ENCODE assay signal across 12 mouse cellular contexts in the genomic region with DNA sequence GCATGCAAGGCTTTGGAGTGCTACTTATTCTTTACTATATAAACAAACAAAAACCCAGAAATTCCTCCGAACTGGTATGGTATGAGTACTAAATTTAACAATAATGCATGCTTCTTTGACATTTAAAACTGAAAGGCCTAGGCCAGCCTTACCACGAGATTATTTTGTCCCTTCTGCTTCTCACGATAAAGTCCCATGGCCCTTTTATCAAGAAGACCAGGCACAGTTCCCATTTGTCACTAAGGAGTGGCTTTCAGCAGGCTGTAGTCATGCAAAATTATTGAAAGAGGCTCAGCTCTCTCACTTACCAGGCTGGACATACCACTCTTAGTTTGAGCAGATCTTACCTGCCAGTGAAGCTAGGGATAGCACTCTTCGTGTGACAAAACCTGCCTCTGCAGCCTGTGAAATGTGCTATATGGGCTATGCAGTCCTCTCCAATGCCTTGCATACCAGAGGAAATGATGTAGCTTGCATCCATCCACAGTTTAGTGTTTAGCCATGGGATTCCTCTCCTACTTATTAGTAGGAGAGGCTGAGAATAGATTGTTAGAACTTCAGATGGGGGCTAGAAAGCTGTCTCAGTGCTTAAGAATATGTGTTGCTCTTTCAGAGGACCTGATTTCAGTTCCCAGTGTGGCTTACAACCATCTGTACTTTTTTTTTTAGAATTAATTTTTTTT. TPM values are rescaled to one million over a fixed set of nuclear protein-coding genes. Genes with fewer than 3 reads are reported as not detected.
DNase-seq lines count a peak whose midpoint lies in the region; ATAC-seq and TF ChIP-seq lines count a peak whose summit lies in the region.
"Had no signal": no experiment of that assay in that cellular context is flagged by ENCODE, and none has a peak within 500 bp of the region (broad histone marks: within the 10 kb centered on the region; RNA-seq: fewer than 3 reads in every experiment).

No protein-coding gene starts in this region.

- no peak overlapping the region for H3K9ac ChIP-seq in lung, embryonic 14.5 days
- H3K9ac ChIP-seq in liver, embryonic 12.5 days: peak overlapping the region; percentile 77
- no peak overlapping the region for H3K9ac ChIP-seq in stomach, embryonic 15.5 days
- H3K9ac ChIP-seq: hindbrain, embryonic 15.5 days; limb, embryonic 12.5 days had no signal

- H3K27me3 ChIP-seq in lung, embryonic 14.5 days (ENCODE audit: insufficient read depth, low read length): no peaks in the 10 kb centered on the region
- H3K27me3 ChIP-seq in liver, embryonic 12.5 days (replicated peaks): no peaks in the 10 kb centered on the region
- H3K27me3 ChIP-seq in stomach, embryonic 15.5 days (replicated peaks): no peaks in the 10 kb centered on the region
- H3K27me3 ChIP-seq: CH12.LX; hindbrain, embryonic 15.5 days; limb, embryonic 12.5 days had no signal

- H3K4me3 ChIP-seq in lung, embryonic 14.5 days (ENCODE audit: low read depth, low read length): no peak overlapping the region
- peak overlapping the region; percentile 37 for H3K4me3 ChIP-seq in liver, embryonic 12.5 days
- no peak overlapping the region for H3K4me3 ChIP-seq in stomach, embryonic 15.5 days (replicated peaks)
- H3K4me3 ChIP-seq: hindbrain, embryonic 15.5 days; limb, embryonic 12.5 days had no signal

- H3K27ac ChIP-seq in lung, embryonic 14.5 days (ENCODE audit: low read depth): peak overlapping the region; percentile 10; the same call in 1 of the 2 replicates
- H3K27ac ChIP-seq in liver, embryonic 12.5 days: peak overlapping the region; percentile 100
- H3K27ac ChIP-seq in stomach, embryonic 15.5 days: no peak overlapping the region
- H3K27ac ChIP-seq: hindbrain, embryonic 15.5 days; limb, embryonic 12.5 days; macrophage had no signal

- WGBS in lung, embryonic 14.5 days: 41% methylated on average over 4 of the region's 4 CpGs
- 19% methylated on average over 4 of the region's 4 CpGs for WGBS in liver, embryonic 12.5 days (ENCODE audit: insufficient replicate concordance)
- 56% methylated on average over 4 of the region's 4 CpGs for WGBS in stomach, embryonic 15.5 days

- ATAC-seq in lung, embryonic 14.5 days (ENCODE audit: insufficient read depth): peak; percentile 47
- ATAC-seq in liver, embryonic 12.5 days: peak; percentile 94
- peak; percentile 90 for ATAC-seq in stomach, embryonic 15.5 days (ENCODE audit: insufficient read depth, low FRiP score, low read depth)

- TF ChIP-seq CTCF in lung, embryonic 14.5 days (IDR thresholded peaks at IDR 0.05; ENCODE audit: low read depth): no peak

- no peaks in the 10 kb centered on the region for H3K9me3 ChIP-seq in lung, embryonic 14.5 days (ENCODE audit: low read depth, low read length)
- no peaks in the 10 kb centered on the region for H3K9me3 ChIP-seq in liver, embryonic 12.5 days (replicated peaks)
- H3K9me3 ChIP-seq in stomach, embryonic 15.5 days: no peaks in the 10 kb centered on the region
- H3K9me3 ChIP-seq: hindbrain, embryonic 15.5 days; limb, embryonic 12.5 days had no signal

- no peaks in the 10 kb centered on the region for H3K36me3 ChIP-seq in lung, embryonic 14.5 days (ENCODE audit: insufficient read depth)
- H3K36me3 ChIP-seq in liver, embryonic 12.5 days: no peaks in the 10 kb centered on the region
- no peaks in the 10 kb centered on the region for H3K36me3 ChIP-seq in stomach, embryonic 15.5 days
- H3K36me3 ChIP-seq: hindbrain, embryonic 15.5 days; limb, embryonic 12.5 days had no signal

- H3K4me2 ChIP-seq in lung, embryonic 14.5 days: no peak overlapping the region
- H3K4me2 ChIP-seq in liver, embryonic 12.5 days: peak overlapping the region; percentile 74
- H3K4me2 ChIP-seq in stomach, embryonic 15.5 days: no peak overlapping the region
- H3K4me2 ChIP-seq: hindbrain, embryonic 15.5 days; limb, embryonic 12.5 days had no signal

- no peaks in the 10 kb centered on the region for H3K4me1 ChIP-seq in lung, embryonic 14.5 days (ENCODE audit: insufficient read depth)
- H3K4me1 ChIP-seq in liver, embryonic 12.5 days: peaks cover 45% of the 10 kb centered on the region
- no peaks in the 10 kb centered on the region for H3K4me1 ChIP-seq in stomach, embryonic 15.5 days
- H3K4me1 ChIP-seq: hindbrain, embryonic 15.5 days; limb, embryonic 12.5 days had no signal

- DNase-seq in lung, embryonic 14.5 days: peak; percentile 5
- no peak for DNase-seq in lung, postnatal 36 days
- peak; percentile 95 for DNase-seq in c-Kit-positive CD71-positive TER-119-positive erythroid progenitor cells, embryonic 14.5 days (ENCODE audit: low spot score)
- DNase-seq in thymus, postnatal 4 days: no peak
- DNase-seq in MN1 (ENCODE audit: low spot score): no peak
- DNase-seq: cerebellum, adult 9-11 months had no signal

RNA-seq across cellular contexts. Expression of a gene that starts 10.8 kb away (rescaled TPM):
- polyA plus RNA-seq in lung, embryonic 14.5 days (2014; fragmentation: Nextera tagmentation; extraction: Ambion mirVana): 41.3 and 46.0 TPM in 2 replicates
- 12.3 and 13.4 TPM in 2 replicates for polyA plus RNA-seq in liver, embryonic 12.5 days (2016; fragmentation: Nextera tagmentation; extraction: Ambion mirVana)
- 3.8 and 4.0 TPM in 2 replicates for polyA plus RNA-seq in stomach, embryonic 15.5 days (2015; fragmentation: Nextera tagmentation; extraction: Ambion mirVana)

Comparison
In these comparisons a context has a peak if more than half of its experiments do, and no peak if none do; other contexts are left out.
1. DNase-seq: peak in lung, embryonic 14.5 days (single experiment) and c-Kit-positive CD71-positive TER-119-positive erythroid progenitor cells, embryonic 14.5 days (single experiment); none in lung, postnatal 36 days (single experiment), thymus, postnatal 4 days (single experiment) and MN1 (single experiment).
2. Peak in every context shown above with its lines, with median percentiles within 50 percentile points of each other: ATAC-seq.